Mouse (Mus musculus): ENCODE results near the gene Thbs2. TPM values are rescaled to one million over a fixed set of nuclear protein-coding genes. Genes with fewer than 3 reads are reported as not detected.

The Thbs2 gene
- polyA plus RNA-seq, 1 experiment, result not detected

GRCm38 (mm10) chr17:14720227-14720626, 26.2 kb upstream of the Thbs2 start:
- Histone ChIP-seq H3K4me1 (ENCODE audit: control insufficient read depth) (no peaks in the 10 kb centered on the region), H3K27me3 (ENCODE audit: control insufficient read depth) (no peaks in the 10 kb centered on the region), H3K4me3 (replicated peaks) (no peak overlapping the region), H3K9me3 (ENCODE audit: control insufficient read depth, low read length) (no peaks in the 10 kb centered on the region), H3K36me3 (ENCODE audit: control insufficient read depth) (no peaks in the 10 kb centered on the region)
- TF ChIP-seq TAL1 (IDR thresholded peaks at IDR 0.05; ENCODE audit: low read length), result no peak
- TF ChIP-seq GATA1 (IDR thresholded peaks at IDR 0.05; ENCODE audit: low read length), result no peak

DNA sequence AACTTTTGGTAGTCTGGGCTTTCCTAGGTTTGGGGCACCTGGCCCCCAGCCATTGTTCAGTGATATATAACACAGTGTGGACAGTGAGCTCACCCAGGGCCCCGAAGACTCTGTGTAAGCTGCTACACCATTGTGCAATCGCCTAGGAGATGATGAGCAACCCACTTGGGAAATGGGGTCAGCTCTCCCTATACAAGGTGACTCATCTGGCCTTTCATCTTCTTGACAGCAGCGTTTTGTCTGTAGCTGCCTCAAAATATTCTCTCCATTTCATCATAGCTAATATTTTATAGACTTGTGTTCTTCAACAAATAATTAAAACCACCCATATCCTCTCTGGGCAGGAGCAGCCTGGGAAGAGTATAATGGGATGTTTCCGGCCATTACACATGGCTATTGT, 24.8 kb upstream of the Thbs2 start:
- H3K4me1 ChIP-seq (ENCODE audit: control insufficient read depth), result no peaks in the 10 kb centered on the region
- H3K36me3 ChIP-seq (ENCODE audit: control insufficient read depth), result no peaks in the 10 kb centered on the region
- no peak for TF ChIP-seq TAL1 (IDR thresholded peaks at IDR 0.05; ENCODE audit: low read length)
- no peak for TF ChIP-seq GATA1 (IDR thresholded peaks at IDR 0.05; ENCODE audit: low read length)
- H3K4me3 ChIP-seq (replicated peaks), result no peak overlapping the region
- H3K9me3 ChIP-seq (ENCODE audit: control insufficient read depth, low read length), result no peaks in the 10 kb centered on the region
- no peaks in the 10 kb centered on the region for H3K27me3 ChIP-seq (ENCODE audit: control insufficient read depth)

- Histone ChIP-seq H3K4me1 (ENCODE audit: control insufficient read depth) (no peaks in the 10 kb centered on the region), H3K36me3 (ENCODE audit: control insufficient read depth) (no peaks in the 10 kb centered on the region), H3K9me3 (ENCODE audit: control insufficient read depth, low read length) (no peaks in the 10 kb centered on the region), H3K27me3 (ENCODE audit: control insufficient read depth) (no peaks in the 10 kb centered on the region), H3K4me3 (replicated peaks) (no peak overlapping the region)
- TF ChIP-seq TAL1 (IDR thresholded peaks at IDR 0.05; ENCODE audit: low read length), result no peak
Measured at GRCm38 (mm10) chr17:14714782-14715181, 20.7 kb upstream of the Thbs2 start.

DNA sequence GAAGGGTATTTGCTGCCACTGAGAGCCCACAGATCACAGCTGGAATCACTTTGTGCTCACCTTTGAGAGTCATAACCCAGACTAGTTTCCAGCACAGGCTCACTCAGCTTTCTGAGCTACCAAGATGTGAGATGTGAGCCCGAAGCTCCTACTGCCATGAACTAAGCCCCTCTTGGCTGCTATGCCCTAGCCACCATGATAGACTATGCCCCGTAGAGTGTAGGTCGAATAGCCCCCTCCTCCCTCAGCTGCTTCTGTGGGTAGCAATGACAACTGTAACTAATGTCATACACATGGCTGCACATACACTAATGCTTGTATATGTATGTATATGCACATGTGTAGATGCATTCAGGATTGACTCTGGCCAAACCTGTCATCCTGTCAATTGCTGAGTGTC, 20.3 kb upstream of the Thbs2 start:
- H3K4me3 ChIP-seq (replicated peaks), result no peak overlapping the region
- no peaks in the 10 kb centered on the region for H3K4me1 ChIP-seq (ENCODE audit: control insufficient read depth)
- TF ChIP-seq TAL1 (IDR thresholded peaks at IDR 0.05; ENCODE audit: low read length) (no peak), GATA1 (IDR thresholded peaks at IDR 0.05; ENCODE audit: low read length) (no peak)
- H3K27me3 ChIP-seq (ENCODE audit: control insufficient read depth), result no peaks in the 10 kb centered on the region
- H3K36me3 ChIP-seq (ENCODE audit: control insufficient read depth), result no peaks in the 10 kb centered on the region
- no peaks in the 10 kb centered on the region for H3K9me3 ChIP-seq (ENCODE audit: control insufficient read depth, low read length)

GRCm38 (mm10) chr17:14711784-14712183, 17.7 kb upstream of the Thbs2 start:
- H3K9me3 ChIP-seq (ENCODE audit: control insufficient read depth, low read length), result no peaks in the 10 kb centered on the region
- no peaks in the 10 kb centered on the region for H3K27me3 ChIP-seq (ENCODE audit: control insufficient read depth)
- no peaks in the 10 kb centered on the region for H3K36me3 ChIP-seq (ENCODE audit: control insufficient read depth)
- TF ChIP-seq TAL1 (IDR thresholded peaks at IDR 0.05; ENCODE audit: low read length), result no peak
- TF ChIP-seq GATA1 (IDR thresholded peaks at IDR 0.05; ENCODE audit: low read length), result no peak
- no peak overlapping the region for H3K4me3 ChIP-seq (replicated peaks)
- H3K4me1 ChIP-seq (ENCODE audit: control insufficient read depth), result no peaks in the 10 kb centered on the region

GRCm38 (mm10) chr17:14711032-14711431, 17.0 kb upstream of the Thbs2 start:
- Histone ChIP-seq H3K4me1 (ENCODE audit: control insufficient read depth) (no peaks in the 10 kb centered on the region), H3K9me3 (ENCODE audit: control insufficient read depth, low read length) (no peaks in the 10 kb centered on the region), H3K27me3 (ENCODE audit: control insufficient read depth) (no peaks in the 10 kb centered on the region), H3K36me3 (ENCODE audit: control insufficient read depth) (no peaks in the 10 kb centered on the region), H3K4me3 (replicated peaks) (no peak overlapping the region)
- TF ChIP-seq GATA1 (IDR thresholded peaks at IDR 0.05; ENCODE audit: low read length) (no peak), TAL1 (IDR thresholded peaks at IDR 0.05; ENCODE audit: low read length) (no peak)

DNA sequence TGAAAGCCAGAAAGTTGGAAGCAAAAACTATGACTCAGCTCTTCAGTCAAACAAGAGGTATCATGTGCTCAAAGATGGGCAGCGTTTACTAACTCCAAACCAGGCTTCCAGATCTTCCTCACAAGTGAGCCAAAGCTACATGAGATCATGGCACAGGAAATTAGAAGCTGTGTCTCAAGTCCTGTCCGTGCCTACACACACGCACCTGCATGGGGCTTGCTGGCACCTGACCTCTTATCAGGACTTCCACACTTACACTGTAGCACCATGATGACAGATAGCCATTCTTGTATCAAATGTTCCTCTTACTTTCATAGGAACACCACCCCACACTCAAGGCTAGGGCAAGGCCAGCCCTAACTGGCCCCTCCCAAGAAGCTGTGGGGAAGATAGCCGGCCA, 12.0 kb upstream of the Thbs2 start:
- TF ChIP-seq GATA1 (IDR thresholded peaks at IDR 0.05; ENCODE audit: low read length) (no peak), TAL1 (IDR thresholded peaks at IDR 0.05; ENCODE audit: low read length) (no peak)
- H3K36me3 ChIP-seq (ENCODE audit: control insufficient read depth), result no peaks in the 10 kb centered on the region
- no peaks in the 10 kb centered on the region for H3K9me3 ChIP-seq (ENCODE audit: control insufficient read depth, low read length)
- H3K27me3 ChIP-seq (ENCODE audit: control insufficient read depth), result no peaks in the 10 kb centered on the region
- no peaks in the 10 kb centered on the region for H3K4me1 ChIP-seq (ENCODE audit: control insufficient read depth)
- no peak overlapping the region for H3K4me3 ChIP-seq (replicated peaks)

GRCm38 (mm10) chr17:14705466-14705865, 11.4 kb upstream of the Thbs2 start:
- Histone ChIP-seq H3K4me1 (ENCODE audit: control insufficient read depth) (no peaks in the 10 kb centered on the region), H3K9me3 (ENCODE audit: control insufficient read depth, low read length) (no peaks in the 10 kb centered on the region), H3K36me3 (ENCODE audit: control insufficient read depth) (no peaks in the 10 kb centered on the region), H3K27me3 (ENCODE audit: control insufficient read depth) (no peaks in the 10 kb centered on the region), H3K4me3 (replicated peaks) (no peak overlapping the region)
- TF ChIP-seq GATA1 (IDR thresholded peaks at IDR 0.05; ENCODE audit: low read length) (no peak), TAL1 (IDR thresholded peaks at IDR 0.05; ENCODE audit: low read length) (no peak)

DNA sequence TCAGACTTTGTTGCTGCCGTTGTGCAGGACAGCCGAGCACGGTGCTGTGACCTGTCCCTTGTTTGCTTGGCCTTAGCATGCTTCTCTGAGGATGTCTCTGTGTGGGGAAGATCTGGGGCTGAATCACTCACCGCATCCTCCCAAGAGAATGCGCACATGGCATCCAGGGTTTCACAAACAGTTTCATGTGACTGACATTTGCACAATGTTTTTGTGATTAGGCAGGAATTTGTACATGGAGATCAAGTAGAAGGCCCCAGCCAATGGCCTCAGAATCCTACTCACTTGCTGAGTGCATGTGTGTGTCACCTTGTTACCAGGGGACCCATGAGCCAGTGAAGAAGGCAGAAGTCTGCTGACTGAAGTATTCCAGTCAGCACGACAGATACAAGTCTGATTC, 9.7 kb upstream of the Thbs2 start:
- H3K36me3 ChIP-seq (ENCODE audit: control insufficient read depth), result no peaks in the 10 kb centered on the region
- no peaks in the 10 kb centered on the region for H3K4me1 ChIP-seq (ENCODE audit: control insufficient read depth)
- no peaks in the 10 kb centered on the region for H3K9me3 ChIP-seq (ENCODE audit: control insufficient read depth, low read length)
- no peak for TF ChIP-seq TAL1 (IDR thresholded peaks at IDR 0.05; ENCODE audit: low read length)
- no peak for TF ChIP-seq GATA1 (IDR thresholded peaks at IDR 0.05; ENCODE audit: low read length)
- H3K27me3 ChIP-seq (ENCODE audit: control insufficient read depth), result no peaks in the 10 kb centered on the region
- no peak overlapping the region for H3K4me3 ChIP-seq (replicated peaks)

DNA sequence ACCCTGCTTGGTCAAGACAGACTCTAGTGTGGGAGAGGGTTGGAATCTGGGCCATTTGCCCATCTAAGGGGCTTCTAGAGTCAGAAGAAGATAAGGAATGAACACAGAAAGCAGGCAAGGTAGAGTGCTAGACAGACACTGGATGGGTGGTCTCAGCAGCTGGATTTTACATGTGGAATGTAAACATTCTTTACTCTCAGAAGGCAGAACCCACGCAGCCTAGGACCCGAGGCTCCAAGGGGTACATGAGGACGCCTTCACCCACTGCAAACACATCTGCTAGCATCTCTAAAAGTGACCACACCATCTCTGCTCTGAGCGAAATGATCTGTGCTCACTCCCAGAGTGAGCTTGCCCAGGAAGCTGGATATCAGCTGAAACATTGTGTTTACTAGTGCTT, 9.2 kb upstream of the Thbs2 start:
- Histone ChIP-seq H3K4me3 (replicated peaks) (no peak overlapping the region), H3K9me3 (ENCODE audit: control insufficient read depth, low read length) (no peaks in the 10 kb centered on the region)

More for the DNA sequence above, 9.2 kb upstream of the Thbs2 start:
- Histone ChIP-seq H3K4me1 (ENCODE audit: control insufficient read depth) (no peaks in the 10 kb centered on the region), H3K36me3 (ENCODE audit: control insufficient read depth) (no peaks in the 10 kb centered on the region), H3K27me3 (ENCODE audit: control insufficient read depth) (no peaks in the 10 kb centered on the region)
- no peak for TF ChIP-seq GATA1 (IDR thresholded peaks at IDR 0.05; ENCODE audit: low read length)
- TF ChIP-seq TAL1 (IDR thresholded peaks at IDR 0.05; ENCODE audit: low read length), result no peak
